Mouse (Mus musculus): ENCODE results near the gene Atxn1.

Gene Atxn1

DNA sequence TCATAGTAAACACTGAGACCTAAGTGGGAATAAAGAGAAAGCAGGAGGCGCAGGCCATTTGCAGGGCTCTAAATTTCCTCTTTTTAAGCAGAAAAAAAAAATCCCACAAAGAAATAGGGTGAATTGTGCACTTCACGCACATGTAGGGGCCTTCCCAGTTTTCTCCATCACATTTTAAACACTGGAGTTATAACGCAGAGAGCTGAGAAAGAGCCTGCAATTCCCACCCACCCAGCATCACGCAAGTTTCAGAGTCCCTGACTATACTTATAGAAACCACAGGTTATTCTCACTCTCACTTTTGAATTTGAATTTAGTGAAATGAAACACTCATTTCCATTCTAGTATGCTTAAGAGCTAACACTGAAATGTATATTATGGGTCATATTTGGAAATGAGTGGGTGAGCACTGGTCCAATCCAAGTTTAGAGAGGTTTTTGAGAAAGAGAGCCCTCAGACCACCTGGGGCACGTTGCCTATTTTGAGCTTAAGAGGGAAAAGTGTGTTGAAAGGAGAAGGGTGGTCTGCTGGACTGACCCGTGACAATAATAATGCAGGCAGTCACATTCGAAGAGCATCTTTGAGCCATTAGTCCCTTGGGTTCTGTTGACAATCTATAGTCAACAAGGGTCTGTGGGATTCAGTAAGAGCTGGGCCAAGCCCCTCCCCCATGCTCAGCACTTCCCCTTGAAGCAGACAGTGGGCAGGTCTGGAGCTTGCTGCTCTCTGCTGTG lies 279.1 kb downstream of the Atxn1 start:
- ATAC-seq (ENCODE audit: low TSS enrichment), result peak; percentile 60; the same call in 1 of the 2 replicates

DNA sequence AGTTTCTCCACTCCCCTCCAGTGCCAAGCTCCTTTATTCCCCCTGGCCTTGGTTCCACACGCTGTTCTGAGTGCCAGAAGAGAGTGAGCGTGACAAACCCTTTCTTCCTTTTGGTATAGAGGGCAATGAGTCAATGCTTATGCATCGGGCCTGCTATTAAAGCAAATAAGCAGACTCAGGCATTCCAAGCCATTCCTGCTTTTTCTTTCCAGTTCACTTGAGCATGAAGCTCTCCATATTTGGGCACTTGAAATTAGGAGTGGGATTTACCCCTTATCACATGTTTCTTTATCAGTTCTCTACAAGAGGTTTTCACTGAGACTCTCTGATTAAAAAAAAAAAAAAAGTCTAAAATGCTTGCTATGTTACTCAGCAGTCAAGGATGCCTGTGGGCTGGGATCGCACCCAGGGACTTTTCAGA lies 279.9 kb downstream of the Atxn1 start:
- no peak for ATAC-seq (ENCODE audit: low TSS enrichment)

DNA sequence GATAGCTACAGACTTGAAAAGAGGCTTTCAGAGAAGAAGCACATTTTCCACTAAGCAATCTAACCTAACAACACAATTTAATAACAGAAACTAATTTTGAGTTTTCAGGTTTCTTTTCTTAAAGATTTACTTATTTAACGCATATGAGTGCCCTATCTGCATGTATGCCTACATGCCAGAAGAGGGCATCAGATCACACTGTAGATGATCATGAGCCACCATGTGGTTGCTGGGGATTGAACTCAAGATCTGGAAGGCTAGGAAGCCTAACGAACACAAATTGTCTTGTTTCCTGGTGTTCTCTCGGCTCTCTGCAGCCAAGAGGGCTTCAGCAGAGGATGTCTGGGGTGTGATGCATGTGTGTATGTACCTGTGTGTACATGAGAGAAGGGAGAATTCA lies 280.8 kb downstream of the Atxn1 start:
- no peak for ATAC-seq (ENCODE audit: low TSS enrichment)

DNA sequence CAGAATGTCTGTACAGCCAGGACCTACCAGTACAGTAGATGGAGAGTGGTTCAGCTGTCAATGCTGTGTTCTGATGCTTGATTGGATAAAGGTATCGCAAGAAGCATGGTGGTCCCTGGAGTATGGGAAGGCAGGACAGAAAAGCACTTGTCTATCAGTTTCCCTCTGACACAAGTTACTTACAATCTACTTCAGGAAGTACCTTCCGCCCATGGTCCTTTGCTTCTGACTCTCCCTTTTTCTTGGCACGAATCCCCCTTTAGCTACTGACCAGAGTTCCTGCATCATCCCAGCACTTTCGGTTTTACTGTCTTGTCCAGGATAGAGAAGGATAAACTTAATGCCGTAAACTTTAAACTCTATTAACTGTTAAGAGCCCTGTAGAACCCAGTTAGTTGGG lies 283.6 kb downstream of the Atxn1 start:
- ATAC-seq (ENCODE audit: low TSS enrichment), result no peak

DNA sequence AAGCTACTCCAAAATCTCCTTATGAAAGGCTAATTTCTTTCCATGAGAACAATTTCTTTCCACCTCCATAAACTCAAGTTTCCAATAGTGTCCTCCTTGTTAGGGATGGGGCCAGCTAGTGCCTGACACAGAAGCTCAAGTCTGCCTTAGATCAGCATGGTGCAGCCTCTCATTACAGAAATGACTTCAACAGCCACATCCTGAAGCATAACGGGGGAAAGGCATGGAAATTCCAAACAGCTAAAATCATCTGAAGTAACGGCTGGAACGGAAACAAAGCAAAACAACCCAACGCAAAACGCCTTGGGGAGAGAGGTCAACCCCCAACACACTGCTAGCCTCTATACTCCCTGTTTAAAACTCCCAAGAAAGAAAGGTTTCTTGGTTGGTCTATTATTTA lies 284.2 kb downstream of the Atxn1 start:
- ATAC-seq (ENCODE audit: low TSS enrichment), result no peak

DNA sequence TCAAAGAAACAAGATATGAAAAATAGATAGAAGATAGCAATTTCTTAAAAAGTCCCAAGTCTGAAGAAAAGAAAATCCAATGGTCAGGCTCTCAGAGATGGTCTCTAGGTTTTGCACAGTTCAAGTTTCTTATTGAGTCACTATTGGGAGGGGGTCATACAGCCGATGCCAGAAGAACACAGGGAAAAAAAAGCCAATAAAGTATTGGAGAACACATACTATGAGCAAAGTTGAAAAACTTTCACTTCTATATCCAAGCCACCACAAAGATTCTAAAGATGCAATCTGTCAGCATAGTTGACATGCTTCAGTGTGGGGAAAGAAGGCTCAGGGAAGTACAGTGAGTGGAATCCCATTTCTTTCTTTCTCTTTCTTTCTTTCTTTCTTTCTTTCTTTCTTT lies 285.7 kb downstream of the Atxn1 start:
- ATAC-seq (ENCODE audit: low TSS enrichment), result no peak

DNA sequence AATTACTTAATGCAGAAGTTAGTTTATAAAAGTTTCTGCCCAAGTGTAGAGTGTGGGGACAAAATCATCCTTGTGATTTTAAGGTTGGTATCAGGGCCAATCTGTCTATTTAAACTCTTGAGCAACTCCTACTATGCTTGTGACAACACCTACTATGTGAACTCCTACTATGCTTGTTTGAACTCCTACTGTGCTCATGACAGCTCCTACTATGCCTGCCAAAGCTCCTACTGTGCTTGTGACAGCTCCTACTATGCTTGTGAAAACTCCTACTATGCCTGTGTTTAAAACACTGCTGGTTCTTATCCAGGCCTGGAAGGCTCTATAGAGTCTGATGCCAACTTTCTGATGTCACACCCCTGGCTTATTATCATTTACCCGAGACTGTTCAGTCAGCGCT lies 292.2 kb downstream of the Atxn1 start:
- no peak for ATAC-seq (ENCODE audit: low TSS enrichment)

DNA sequence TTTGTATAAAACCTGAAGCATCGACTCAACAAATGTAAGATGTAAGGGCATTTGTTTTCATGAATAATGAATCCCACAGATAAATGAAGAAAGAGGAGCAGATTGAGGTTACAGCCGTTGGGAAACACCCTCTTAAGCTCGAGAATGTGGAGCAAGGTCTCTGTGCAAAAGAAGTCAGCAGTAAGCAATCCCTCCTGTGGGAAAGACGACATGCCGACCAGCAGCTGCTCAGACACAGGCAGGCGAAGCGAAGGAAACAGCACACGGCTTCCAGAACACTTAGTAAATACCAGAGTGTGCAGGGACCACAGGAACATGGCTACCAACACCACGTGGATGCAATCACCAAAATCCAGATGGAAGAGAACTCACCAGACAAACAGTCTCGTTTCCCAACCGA lies 294.8 kb downstream of the Atxn1 start:
- peak; percentile 66 for ATAC-seq (ENCODE audit: low TSS enrichment)

DNA sequence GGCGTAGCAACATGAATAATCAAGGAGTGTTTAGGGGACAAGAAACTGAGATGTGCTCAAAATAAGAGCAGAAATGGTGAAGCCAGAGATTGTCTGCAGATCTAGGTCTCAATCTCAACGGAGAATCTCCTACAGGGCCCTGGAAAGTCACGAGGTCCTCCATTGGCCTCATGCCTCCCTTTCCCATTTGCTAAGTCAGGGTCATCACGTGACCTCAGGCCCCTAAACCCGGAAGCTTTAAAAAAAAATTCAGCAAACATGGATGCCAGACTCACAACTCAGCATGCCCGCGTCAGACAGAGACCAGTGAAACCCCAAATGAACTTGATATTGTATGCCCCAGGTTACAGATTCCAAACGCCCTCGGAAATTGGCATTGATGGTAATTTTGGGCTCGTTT lies 302.0 kb downstream of the Atxn1 start:
- ATAC-seq (ENCODE audit: low TSS enrichment), result no peak

DNA sequence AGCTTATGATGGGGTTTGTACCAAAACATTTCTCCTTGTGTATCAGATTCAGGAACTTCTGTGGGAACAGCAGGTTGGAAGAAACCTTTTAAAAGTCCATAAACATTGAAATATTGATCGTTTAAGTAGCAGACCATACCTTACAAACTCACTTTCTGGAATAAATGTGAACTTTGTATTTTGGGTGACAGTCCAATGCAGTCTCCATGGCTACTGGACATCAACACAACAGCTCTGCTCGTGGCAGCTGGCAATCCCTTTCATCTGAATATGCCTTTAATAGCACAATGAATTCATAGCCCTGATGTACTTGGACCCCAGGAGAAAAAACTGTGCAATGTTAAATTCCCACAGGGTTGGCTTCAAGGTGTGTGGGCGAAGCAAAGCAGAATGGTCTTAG lies 302.6 kb downstream of the Atxn1 start:
- ATAC-seq (ENCODE audit: low TSS enrichment), result no peak

DNA sequence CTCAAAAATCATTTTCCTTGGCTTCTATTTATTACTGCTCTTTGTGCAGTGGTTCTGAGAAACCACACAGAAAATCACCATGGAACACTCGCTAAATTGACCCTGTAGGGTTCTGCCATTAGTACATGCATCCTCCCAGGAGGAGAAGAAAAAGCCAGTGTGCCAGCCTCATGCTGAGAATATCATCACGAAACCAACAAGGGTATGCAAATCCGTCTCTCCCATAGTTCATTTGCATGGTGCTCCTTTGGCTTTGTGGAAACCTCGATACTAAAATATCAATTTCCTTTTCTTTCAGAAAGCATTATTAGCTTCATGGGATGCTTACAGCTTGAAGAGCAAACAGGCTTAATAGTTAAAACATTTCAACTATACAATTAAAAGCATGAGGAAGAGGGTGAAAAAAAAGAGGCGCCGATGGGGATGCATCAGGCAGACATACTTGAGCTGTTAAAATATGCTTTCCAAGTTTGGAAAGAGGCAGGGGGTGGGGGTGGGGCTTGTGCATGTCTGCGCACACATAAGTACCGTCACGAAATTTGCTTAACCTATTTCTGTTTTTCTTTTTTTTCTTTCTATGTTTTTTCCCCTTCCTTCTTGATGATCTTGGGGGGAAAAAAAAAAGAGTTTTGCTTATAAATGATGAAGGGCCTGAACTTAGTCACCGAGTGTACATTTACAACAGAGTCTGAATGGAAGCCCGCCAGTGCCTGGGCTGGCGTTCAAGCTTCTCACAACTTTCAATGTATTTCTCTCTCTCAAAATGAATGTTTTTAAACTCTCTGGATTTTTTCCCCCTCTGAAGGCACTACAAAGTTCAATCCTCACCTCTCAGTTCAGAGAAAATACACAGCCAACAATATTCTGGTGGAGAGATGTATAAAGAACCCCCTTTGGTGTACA lies 303.3 kb downstream of the Atxn1 start:
- ATAC-seq (ENCODE audit: low TSS enrichment), result peak; percentile 33; the same call in 1 of the 2 replicates

DNA sequence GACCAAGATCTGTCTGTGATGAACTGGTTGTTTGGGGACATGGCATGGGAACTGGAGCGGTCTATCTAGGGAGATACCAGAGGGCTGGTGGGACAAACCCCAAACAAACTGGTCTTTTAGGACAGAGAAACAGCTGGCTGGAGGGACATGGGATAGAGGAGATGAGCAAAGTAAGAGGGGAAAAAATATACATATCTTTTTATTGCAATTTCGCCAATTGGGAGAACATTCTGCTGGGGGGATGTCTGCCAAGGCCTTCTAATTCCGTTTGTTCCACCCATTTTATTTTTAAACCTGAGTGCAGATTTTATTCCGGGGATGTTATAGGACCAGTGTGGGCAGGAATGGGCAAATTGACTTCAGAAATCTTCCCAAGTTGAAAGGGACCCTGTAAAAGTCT lies 305.0 kb downstream of the Atxn1 start:
- ATAC-seq (ENCODE audit: low TSS enrichment), result peak; percentile 42

DNA sequence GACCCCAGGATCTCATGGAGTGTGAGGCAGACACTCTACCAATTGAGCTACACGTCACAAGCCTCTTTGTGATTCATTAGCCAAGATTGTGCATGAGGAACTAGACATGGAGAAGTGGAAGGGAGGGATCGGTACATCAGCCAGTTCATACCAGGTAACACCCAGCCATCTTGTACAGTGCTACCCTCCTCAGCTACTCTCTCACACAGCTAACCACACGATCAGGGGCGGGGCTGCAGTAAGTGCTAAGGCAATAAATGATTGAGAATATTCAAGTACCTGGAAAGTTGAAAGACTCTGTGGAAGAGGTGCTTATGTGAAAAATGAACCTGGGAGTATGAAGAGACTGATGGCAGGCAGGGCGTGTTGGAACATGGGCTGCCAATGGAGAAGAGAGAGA lies 306.5 kb downstream of the Atxn1 start:
- ATAC-seq (ENCODE audit: low TSS enrichment), result no peak

DNA sequence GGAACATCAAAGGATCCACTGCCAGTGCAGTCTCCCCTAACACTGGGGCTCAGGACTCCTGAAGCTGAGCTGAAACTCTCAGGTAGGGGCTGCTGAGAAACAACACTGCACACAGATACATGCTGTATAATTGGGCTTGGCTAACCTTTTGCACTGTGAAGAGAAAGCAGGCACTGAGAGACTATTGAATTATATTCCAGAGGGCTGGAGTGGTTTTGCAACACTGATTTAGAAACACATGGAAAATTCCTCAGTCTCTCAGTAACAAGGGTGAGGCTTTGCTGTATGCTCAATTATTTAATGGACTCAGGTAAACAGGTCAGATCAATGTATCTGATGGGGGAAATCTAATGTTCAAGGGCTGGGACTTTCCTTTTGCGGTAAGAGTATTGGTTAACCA lies 307.6 kb downstream of the Atxn1 start:
- ATAC-seq (ENCODE audit: low TSS enrichment), result no peak

DNA sequence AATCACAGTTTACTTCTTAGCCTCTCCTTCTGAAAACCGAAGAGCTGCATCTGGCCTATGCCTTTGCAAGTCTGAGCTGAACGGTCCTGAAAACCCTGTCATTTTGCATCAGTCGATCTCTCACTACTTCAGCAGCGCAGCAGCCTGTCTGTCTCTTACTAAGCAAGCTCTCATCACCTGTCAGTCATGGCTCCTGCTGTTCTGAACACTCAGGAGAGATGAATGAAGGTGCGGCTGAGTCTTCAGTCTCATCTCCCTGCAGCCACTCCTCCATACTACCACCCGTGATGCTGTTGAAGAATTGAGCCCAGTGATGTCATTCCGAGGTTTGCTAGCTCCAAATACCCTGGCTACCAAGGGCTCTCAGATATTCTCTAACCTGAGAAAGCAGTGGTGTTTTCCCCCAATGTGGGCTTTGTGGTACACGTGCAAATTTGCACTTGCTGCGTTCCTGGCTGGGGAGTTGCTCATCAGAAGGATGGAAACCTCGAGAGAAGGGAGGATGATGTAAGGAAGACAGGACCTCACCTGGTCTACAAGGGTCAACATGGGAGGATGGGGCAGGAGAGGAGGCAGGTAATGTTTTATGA lies 313.1 kb downstream of the Atxn1 start:
- ATAC-seq (ENCODE audit: low TSS enrichment), result no peak

DNA sequence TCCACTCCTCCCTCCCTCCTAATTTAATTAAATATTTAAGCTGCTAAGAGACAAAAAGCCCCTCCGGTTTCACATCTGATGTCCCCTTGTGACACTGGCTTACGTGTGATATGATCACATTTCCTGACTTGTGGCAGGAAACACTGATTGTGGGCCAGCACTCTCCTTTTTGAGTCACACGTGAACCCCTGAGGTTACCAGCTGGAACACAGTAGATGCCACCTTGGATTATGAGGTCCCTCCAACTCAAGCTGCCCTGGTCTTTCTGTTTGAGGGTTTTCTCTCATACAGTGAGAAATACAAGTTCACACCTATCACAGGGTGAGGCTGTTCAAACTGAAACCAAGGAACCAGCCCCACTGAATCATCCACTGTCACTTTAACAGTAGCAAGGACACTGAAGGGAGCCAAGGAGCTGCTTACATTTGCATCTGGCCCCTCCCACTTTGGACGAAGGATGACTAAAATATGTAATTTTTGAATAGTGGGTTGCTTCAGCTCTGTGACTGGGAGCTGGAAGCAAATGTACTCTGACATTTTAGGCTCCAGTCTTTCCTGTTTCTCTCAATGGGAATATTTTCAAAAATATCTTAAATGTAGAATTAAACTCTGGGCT lies 315.5 kb downstream of the Atxn1 start:
- peak; percentile 56 for ATAC-seq (ENCODE audit: low TSS enrichment)

DNA sequence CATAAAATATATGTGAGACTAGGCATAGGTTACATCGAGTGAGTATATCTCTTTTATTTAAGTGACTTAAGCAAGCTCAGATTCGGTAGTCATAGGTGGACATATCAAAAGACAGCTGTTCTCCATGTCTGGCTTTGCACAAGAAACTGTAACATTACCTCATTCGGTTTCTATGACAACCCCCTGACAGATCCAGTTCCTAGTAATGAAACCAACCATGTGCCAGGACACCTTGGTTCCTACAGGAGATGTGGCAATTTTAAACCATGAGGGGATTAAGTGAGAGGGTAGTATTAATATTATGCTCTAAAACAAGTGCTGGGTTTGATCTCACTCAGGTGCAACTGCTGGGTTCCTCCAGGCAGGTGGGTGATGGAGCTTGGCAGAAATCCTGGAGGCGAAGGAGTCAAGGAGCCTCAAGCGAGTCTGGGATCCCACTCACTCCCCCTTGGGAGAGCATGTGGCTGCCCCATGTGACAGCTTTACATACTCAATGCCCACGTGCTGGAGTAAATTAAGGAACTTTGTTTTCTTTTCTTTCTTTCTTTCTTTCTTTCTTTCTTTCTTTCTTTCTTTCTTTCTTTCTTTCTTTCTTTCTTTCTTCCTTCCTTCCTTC lies 320.9 kb downstream of the Atxn1 start:
- peak; percentile 39; the same call in 1 of the 2 replicates for ATAC-seq (ENCODE audit: low TSS enrichment)

DNA sequence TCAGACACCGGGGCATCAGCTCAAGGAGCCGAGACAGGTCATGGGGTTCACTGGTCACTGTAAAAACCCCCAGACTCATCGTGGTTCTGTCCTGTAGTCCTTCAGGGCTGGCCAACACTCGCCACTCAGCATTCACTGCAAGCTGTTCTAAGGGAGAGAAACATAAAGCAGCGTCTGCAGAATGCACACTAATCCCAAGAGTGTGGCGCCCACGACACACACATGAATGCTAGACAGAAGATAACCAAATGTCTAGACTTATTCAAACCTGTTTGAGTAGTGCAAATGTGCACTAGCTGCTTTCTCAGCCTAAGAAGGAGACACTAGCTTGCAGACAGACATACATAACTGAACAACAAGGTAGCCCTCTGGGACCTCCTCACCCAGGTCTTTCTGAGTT lies 321.9 kb downstream of the Atxn1 start:
- ATAC-seq (ENCODE audit: low TSS enrichment), result peak; percentile 76

DNA sequence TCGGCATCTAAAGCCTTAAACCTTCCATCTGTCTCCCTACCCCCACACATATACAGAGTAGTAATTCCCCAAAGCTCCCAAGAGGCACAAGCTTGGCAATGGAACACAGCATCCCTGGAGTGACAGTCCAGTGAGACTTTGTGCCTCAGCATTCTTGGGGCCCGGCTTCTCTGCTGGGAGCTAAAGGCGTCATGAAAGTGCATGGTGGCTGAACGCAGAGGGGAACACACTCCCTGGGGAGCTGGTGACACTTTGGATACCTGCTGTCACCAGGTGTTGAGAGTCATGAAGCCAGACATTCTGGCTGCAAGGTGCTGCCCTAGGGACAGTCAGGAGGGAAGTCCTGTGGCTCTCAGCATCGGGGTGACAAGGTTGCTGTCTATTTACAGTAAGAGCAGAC lies 324.4 kb downstream of the Atxn1 start:
- no peak for ATAC-seq (ENCODE audit: low TSS enrichment)

DNA sequence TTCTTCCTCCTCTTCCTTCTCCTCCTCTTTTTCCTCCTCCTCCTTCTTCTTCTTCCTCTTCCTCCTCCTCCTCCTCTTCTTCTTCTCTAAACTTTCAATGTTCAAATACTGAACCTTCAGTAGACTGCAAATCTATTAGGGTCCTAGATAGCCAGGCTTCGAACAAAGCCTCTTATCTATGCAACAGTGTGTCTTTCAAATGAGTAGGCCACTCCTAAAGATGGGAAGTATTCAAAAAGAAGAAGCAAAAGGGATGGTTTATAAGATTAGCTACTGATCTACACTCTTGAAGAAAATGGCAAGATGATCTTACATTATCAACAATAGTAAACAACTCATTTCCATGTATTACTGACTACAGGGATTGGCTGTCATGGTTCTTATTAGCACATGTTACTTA lies 326.5 kb downstream of the Atxn1 start:
- no peak for ATAC-seq (ENCODE audit: low TSS enrichment)

DNA sequence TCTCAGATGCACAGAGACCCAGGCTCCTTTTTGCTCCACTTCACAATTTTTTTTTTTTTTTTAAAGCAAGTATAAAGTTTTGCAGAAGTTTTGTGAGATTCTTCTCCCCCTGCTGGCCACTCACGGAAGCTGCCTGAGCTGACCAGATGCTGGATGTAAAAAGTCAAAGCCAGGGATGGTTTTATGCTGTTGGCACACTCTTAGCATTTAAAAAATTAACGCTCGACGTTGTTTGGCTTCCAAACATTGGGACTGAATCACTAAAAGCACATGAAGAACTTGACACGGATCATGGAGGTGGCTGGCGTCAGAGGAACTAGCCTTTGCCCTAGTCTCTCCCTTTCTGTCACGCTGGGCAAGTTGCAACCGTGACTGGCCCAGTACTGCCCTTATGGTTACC lies 327.5 kb downstream of the Atxn1 start:
- ATAC-seq (ENCODE audit: low TSS enrichment), result no peak

DNA sequence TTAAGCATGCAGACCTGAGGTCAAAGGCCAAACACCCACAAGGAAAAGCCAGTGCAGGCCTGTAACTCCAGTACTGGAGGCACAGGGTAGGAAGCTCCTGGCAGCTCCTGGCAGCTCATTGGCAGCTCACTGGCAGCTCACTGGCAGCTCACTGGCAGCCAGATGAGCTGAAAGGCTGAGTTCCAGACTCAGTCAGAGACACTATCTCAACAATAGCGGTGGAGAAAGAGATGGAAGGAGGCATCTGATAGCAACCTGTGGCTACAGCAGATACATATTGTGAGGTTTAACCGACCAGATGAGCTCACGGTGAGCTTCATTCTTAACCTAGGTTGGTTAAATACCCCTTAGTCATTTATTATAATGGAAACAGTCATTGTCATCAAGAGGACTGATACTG lies 328.4 kb downstream of the Atxn1 start:
- no peak for ATAC-seq (ENCODE audit: low TSS enrichment)
